Mouse (Mus musculus) E14TG2a.4 (cell line): ENCODE results near the gene Hmga1.

ENCODE experiments used
- H3K27me3 ChIP-seq: 2 replicates; pipeline ENCODE4 v1.6.1; 2014; ENCODE audit warnings: low read length, control low read depth; ENCODE audit not compliant: insufficient read depth
- H3K36me3 ChIP-seq: 2 replicates; pipeline ENCODE4 v1.6.1; 2014; ENCODE audit warnings: low read length, control low read depth; ENCODE audit not compliant: insufficient read depth
- H3K4me1 ChIP-seq: replicated peaks from 2 replicates; pipeline ENCODE4 v1.6.1; 2014; ENCODE audit warnings: low read depth, low read length, control low read depth
- H3K4me3 ChIP-seq: replicated peaks from 2 replicates; pipeline ENCODE4 v1.5.1; 2014; ENCODE audit warnings: mild to moderate bottlenecking, low read length
- H3K9me3 ChIP-seq: 2 replicates; pipeline ENCODE4 v1.6.1; 2014; ENCODE audit warnings: low read length, control low read depth
- CTCF ChIP-seq: conservative IDR thresholded peaks from 2 replicates; pipeline ENCODE4 v1.5.1; 2014; ENCODE audit warnings: low read length
- NANOG ChIP-seq: IDR thresholded peaks from 2 replicates; pipeline ENCODE4 v1.6.1; 2014; ENCODE audit warnings: borderline replicate concordance, low read length, mixed read lengths
- POU5F1 ChIP-seq: IDR thresholded peaks from 2 replicates; pipeline ENCODE4 v1.6.1; 2014; ENCODE audit warnings: low read length, borderline replicate concordance

The Hmga1 gene

GRCm38 (mm10) chr17:27600869-27601268 lies 44.6 kb downstream of the Hmga1 start:
- H3K4me1 ChIP-seq = peaks cover 92% of the 10 kb centered on the region
- no peaks in the 10 kb centered on the region for H3K27me3 ChIP-seq
- no peaks in the 10 kb centered on the region for H3K9me3 ChIP-seq
- TF ChIP-seq NANOG (no peak), POU5F1 (no peak), CTCF (no peak)
- no peak overlapping the region for H3K4me3 ChIP-seq
- peaks cover 43% of the 10 kb centered on the region for H3K36me3 ChIP-seq

DNA sequence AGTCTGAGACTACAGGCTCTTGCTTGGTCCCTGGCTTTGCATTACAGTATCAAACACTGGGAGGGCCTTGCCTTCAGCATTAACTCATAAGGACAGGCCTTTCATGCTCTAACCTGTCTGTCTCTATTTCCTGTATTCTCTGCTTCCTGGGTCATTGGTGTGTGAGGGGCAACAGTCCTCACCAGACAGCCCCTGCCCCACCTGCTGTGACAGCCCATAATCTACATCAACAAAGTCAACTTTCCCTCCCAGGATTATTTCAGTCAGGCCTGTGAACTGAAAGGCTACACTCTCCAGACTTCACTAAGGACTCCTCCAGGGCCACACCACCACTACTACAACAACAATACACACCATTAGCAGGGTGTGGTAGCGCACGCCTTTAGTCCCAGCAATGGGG lies 46.7 kb downstream of the Hmga1 start:
- Histone ChIP-seq H3K9me3 (no peaks in the 10 kb centered on the region), H3K36me3 (peaks cover 39% of the 10 kb centered on the region), H3K27me3 (no peaks in the 10 kb centered on the region), H3K4me3 (peak overlapping the region; percentile 37), H3K4me1 (peaks cover 91% of the 10 kb centered on the region)
- TF ChIP-seq POU5F1 = no peak
- TF ChIP-seq CTCF = no peak
- no peak for TF ChIP-seq NANOG

DNA sequence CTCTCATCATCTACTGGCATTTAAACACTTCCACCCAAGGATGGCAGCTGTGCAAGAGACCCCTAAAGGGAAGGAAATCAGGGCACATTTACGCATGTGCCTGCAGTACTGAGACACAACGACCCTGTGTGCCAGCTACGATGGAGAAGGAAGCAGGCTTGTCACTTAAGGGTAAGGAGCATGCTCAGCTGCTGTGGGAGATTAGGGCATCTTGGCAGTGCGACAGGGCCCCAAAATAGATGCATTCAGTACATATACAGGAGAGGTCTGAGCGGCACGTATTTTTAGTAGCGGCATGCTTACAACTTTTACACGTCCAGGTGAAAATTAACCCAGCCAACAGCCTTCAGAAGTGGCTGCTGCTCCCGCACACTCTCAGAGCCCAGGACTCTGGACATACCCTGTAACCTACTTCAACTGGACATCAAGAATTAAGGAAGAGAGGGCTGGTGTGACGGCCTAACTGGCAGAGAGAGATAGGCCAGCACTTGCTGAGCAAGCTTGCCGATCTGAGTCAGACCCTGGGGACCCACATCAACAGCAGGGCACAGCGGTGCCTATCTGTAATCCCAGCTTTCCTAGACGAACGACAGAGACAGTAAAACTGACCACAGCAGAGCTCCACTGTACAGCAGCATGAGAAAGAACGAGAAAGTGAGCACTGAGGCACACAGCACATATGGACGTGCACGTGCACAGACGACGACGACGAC lies 47.4 kb downstream of the Hmga1 start:
- Histone ChIP-seq H3K4me3 (peak overlapping the region; percentile 37), H3K4me1 (peaks cover 90% of the 10 kb centered on the region), H3K27me3 (no peaks in the 10 kb centered on the region), H3K36me3 (peaks cover 40% of the 10 kb centered on the region), H3K9me3 (no peaks in the 10 kb centered on the region)
- TF ChIP-seq NANOG = no peak
- no peak for TF ChIP-seq POU5F1
- TF ChIP-seq CTCF = no peak

- peaks cover 76% of the 10 kb centered on the region for H3K36me3 ChIP-seq
- no peaks in the 10 kb centered on the region for H3K27me3 ChIP-seq
- H3K9me3 ChIP-seq = no peaks in the 10 kb centered on the region
- no peak overlapping the region for H3K4me3 ChIP-seq
- H3K4me1 ChIP-seq = peaks cover 98% of the 10 kb centered on the region
- TF ChIP-seq NANOG (no peak), CTCF (no peak), POU5F1 (no peak)
These were observed 53.3 kb downstream of the Hmga1 start for GRCm38 (mm10) chr17:27609576-27609975.

DNA sequence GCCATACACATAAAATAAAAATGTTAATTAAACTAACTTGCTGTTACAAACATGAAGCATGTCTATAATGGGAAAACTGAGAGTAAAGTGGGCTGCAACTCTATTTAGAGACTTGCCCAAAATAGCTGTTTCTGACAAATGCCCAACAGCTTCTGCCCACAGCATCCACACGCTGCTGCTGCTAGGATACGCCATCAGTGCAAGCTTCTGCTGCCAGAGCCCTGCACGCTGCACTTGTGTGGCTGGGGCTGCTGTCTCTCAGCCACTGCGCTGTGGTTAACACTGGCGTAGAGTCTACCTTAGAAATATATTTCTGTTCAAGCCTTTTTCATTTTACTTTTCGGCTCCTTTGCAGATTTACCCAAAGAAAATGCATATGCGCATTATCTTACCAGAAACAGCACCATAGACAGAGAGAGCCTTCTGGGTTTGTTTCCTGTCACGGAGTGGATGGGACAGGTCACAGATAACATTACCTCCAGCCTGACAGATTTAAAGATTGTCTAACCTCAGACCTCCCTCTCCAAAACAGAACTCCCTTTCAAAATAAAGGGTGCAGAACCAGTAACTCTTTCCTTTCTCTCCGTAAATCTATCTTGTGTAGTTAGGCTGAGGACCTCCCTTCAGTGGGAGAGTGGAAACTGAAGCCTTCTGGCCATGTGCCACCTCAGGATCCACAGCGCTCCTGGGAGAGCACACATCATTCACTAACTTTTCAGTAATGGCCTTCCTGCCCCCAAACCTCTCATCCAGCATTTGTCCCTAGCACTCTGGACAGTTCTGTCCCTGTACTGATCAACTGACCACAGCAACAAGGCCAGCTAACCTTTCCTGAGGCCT lies 54.6 kb downstream of the Hmga1 start:
- Histone ChIP-seq H3K4me1 (peaks cover 98% of the 10 kb centered on the region), H3K36me3 (peaks cover 79% of the 10 kb centered on the region), H3K27me3 (no peaks in the 10 kb centered on the region), H3K9me3 (no peaks in the 10 kb centered on the region), H3K4me3 (peak overlapping the region; percentile 20; the same call in 1 of the 2 replicates)
- TF ChIP-seq NANOG (no peak), POU5F1 (peak; percentile 86; the same call in 1 of the 2 replicates)

DNA sequence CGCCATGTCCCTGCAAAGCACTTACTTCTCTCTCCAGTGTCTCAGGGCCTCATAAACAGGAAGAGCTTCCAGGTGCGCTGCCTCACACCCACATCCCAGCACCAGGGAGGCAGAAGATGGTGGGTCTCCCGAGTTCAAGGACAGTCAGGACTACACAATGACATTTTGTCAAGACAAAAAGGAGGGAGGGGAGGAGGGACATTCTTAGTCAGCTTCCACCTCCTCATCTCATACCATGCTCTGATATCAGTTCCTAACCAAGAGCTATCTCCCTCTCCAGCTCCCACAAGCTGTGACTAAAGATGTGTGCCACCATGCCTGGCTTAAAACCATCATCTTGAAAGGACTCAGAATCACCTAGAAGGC lies 55.2 kb downstream of the Hmga1 start:
- peaks cover 76% of the 10 kb centered on the region for H3K36me3 ChIP-seq
- no peaks in the 10 kb centered on the region for H3K9me3 ChIP-seq
- H3K4me3 ChIP-seq = peak overlapping the region; percentile 20; the same call in 1 of the 2 replicates
- no peaks in the 10 kb centered on the region for H3K27me3 ChIP-seq
- H3K4me1 ChIP-seq = peaks cover 97% of the 10 kb centered on the region
- TF ChIP-seq POU5F1 = no peak
- no peak for TF ChIP-seq CTCF
- no peak for TF ChIP-seq NANOG

DNA sequence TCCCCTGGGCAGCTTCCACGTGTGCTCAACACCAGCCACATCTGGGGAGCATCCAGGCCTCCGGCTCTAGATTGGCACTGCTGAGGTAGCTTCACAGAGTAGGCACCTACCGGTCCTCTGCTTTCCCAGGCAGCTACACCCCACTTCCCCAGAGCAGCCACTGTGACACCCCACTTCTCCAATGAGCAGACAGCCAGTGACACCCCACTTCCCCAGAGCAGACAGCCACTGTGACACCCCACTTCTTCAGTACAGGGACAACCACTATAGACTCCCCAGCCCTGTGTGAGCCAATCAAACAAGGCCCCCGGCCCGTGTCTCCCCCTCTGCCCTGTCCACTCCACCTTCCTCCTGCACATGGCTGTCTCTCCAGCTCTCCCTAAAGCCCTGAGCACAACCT lies 55.7 kb downstream of the Hmga1 start:
- 0 out of 2 replicates have a peak overlapping the region, but pooled peaks have one; percentile 20 for H3K4me3 ChIP-seq
- H3K36me3 ChIP-seq = peaks cover 81% of the 10 kb centered on the region
- TF ChIP-seq POU5F1 (no peak), CTCF (no peak), NANOG (no peak)
- H3K27me3 ChIP-seq = no peaks in the 10 kb centered on the region
- peaks cover 97% of the 10 kb centered on the region for H3K4me1 ChIP-seq
- H3K9me3 ChIP-seq = no peaks in the 10 kb centered on the region

- H3K36me3 ChIP-seq = peaks cover 81% of the 10 kb centered on the region
- H3K4me1 ChIP-seq = peaks cover 96% of the 10 kb centered on the region
- H3K4me3 ChIP-seq = no peak overlapping the region
- TF ChIP-seq CTCF = no peak
- TF ChIP-seq POU5F1 = no peak
- TF ChIP-seq NANOG = no peak
- H3K9me3 ChIP-seq = no peaks in the 10 kb centered on the region
- H3K27me3 ChIP-seq = no peaks in the 10 kb centered on the region
These were observed 56.7 kb downstream of the Hmga1 start for GRCm38 (mm10) chr17:27613016-27613415.
